Mouse (Mus musculus) liver, embryonic 11.5 days (tissue): ENCODE results near the gene Mcm3. TPM values are rescaled to one million over a fixed set of nuclear protein-coding genes. Genes with fewer than 3 reads are reported as not detected.
"Not testable (repeated sequence)": the region's sequence is repeated elsewhere in the genome, so short reads cannot be mapped to it uniquely, and the experiment has no call there.

Experiments used
- ATAC-seq: fragments of 200-750 bp; cut with Nextera tagmentation; replicated peaks from 2 replicates; pipeline ENCODE4 v1.8.0; 2017; ENCODE audit warnings: moderate number of reproducible peaks, mild to moderate bottlenecking, moderate TSS enrichment, moderate library complexity; ENCODE audit not compliant: low FRiP score
- DNase-seq: peaks from one replicate; pipeline ENCODE4 v3.0.0-alpha.2; 2017; ENCODE audit warnings: low spot score
- H3K27ac ChIP-seq: fragments of 300-500 bp; sonication (generic); 2 replicates; pipeline ENCODE4 v1.5.1; 2014; ENCODE audit warnings: mild to moderate bottlenecking, low read depth, low read length, control low read depth
- H3K27me3 ChIP-seq: fragments of 300-500 bp; sonication (generic); replicated peaks from 2 replicates; pipeline ENCODE4 v1.6.1; 2014; ENCODE audit warnings: low read length, mixed read lengths; ENCODE audit not compliant: control insufficient read depth, insufficient read depth
- H3K36me3 ChIP-seq: fragments of 300-500 bp; sonication (generic); 2 replicates; pipeline ENCODE4 v1.6.1; 2014; ENCODE audit warnings: mild to moderate bottlenecking, low read length, moderate library complexity, mixed read lengths; ENCODE audit not compliant: control insufficient read depth, insufficient read depth
- H3K4me1 ChIP-seq: fragments of 300-500 bp; sonication (generic); replicated peaks from 2 replicates; pipeline ENCODE4 v1.6.1; 2014; ENCODE audit warnings: low read length, mixed read lengths; ENCODE audit not compliant: control insufficient read depth, insufficient read depth
- H3K4me2 ChIP-seq: fragments of 300-500 bp; sonication (generic); 2 replicates; pipeline ENCODE4 v1.6.1; 2014; ENCODE audit warnings: mild to moderate bottlenecking, control low read depth, moderate library complexity
- H3K4me3 ChIP-seq: fragments of 300-500 bp; sonication (generic); 2 replicates; pipeline ENCODE4 v1.5.1; 2014; ENCODE audit warnings: low read depth, low read length, control low read depth
- H3K9ac ChIP-seq: fragments of 300-500 bp; sonication (generic); 2 replicates; pipeline ENCODE4 v1.6.1; 2014; ENCODE audit warnings: low read depth, low read length, control low read depth
- H3K9me3 ChIP-seq: fragments of 300-500 bp; sonication (generic); 2 replicates; pipeline ENCODE4 v1.6.1; 2016; ENCODE audit warnings: low read length, inconsistent platforms, mixed read lengths; ENCODE audit not compliant: control insufficient read depth
- whole genome bisulfite sequencing: fragments of 180-500 bp; shearing (Covaris S2); extraction: QIAGEN DNeasy Blood & Tissue Kit; methylation state at CpG from one replicate; pipeline ENCODE4 v1.1.7; 2014; 5-methylcytosine and 5-hydroxymethylcytosine counted together
- polyA plus RNA-seq: library from polyadenylated mRNA; unstranded; fragments of >200 nt; fragmentation: Nextera tagmentation; extraction: Ambion mirVana; gene quantifications from 2 replicates; pipeline ENCODE4 v1.2.1, GENCODE M21; 2014

Gene Mcm3
- polyA plus RNA-seq, 1 experiment from 2014 or later = 311 TPM

GRCm38 (mm10) chr1:20790517-20790916, 29.6 kb downstream of the Mcm3 start, which contains the start of gene Il17f:
TSS of gene Il17f (minus strand) at chr1:20790617.
- not testable (repeated sequence) for H3K4me1 ChIP-seq, ATAC-seq, H3K27ac ChIP-seq, H3K36me3 ChIP-seq, H3K4me3 ChIP-seq, H3K27me3 ChIP-seq, H3K9me3 ChIP-seq, DNase-seq, H3K4me2 ChIP-seq, H3K9ac ChIP-seq
- WGBS = 75% methylated on average over 1 of the region's 1 CpGs

GRCm38 (mm10) chr1:20788419-20788818, 31.7 kb downstream of the Mcm3 start:
- no peak for ATAC-seq

DNA sequence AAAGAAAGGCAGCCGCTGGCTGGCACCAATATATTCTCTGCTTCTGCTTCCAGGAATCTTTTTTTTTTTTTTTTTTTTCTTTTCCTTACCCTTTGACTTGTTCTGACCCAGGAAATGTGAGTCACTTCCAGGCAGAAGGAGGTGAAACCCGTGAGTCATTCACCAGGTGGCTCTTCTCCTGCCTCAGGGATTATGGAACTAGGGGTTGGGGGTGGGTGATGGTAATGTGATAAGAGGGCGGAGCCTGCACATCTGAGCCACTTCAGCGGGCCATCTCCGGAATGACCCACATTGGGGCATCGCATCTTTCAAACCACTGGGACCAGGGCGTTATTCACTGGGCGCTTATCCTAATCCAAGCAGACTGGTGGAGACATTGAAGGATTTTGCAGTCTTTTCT, 33.1 kb downstream of the Mcm3 start:
- ATAC-seq (no peak), DNase-seq (no peak)
- Histone ChIP-seq H3K9ac (no peak overlapping the region), H3K27me3 (no peaks in the 10 kb centered on the region), H3K36me3 (no peaks in the 10 kb centered on the region), H3K27ac (no peak overlapping the region), H3K4me3 (no peak overlapping the region), H3K4me2 (no peak overlapping the region), H3K9me3 (no peaks in the 10 kb centered on the region), H3K4me1 (no peaks in the 10 kb centered on the region)
- WGBS = 44% methylated on average over 8 of the region's 8 CpGs

More at GRCm38 (mm10) chr1:20788419-20788818, 31.7 kb downstream of the Mcm3 start:
- no peak for DNase-seq
- no peaks in the 10 kb centered on the region for H3K4me1 ChIP-seq
- no peaks in the 10 kb centered on the region for H3K9me3 ChIP-seq
- H3K9ac ChIP-seq = no peak overlapping the region
- no peak overlapping the region for H3K4me3 ChIP-seq
- WGBS = 47% methylated on average over 10 of the region's 10 CpGs
- H3K36me3 ChIP-seq = no peaks in the 10 kb centered on the region
- H3K27me3 ChIP-seq = no peaks in the 10 kb centered on the region
- no peak overlapping the region for H3K4me2 ChIP-seq
- no peak overlapping the region for H3K27ac ChIP-seq

- Histone ChIP-seq H3K27ac (no peak overlapping the region), H3K4me2 (no peak overlapping the region), H3K9ac (no peak overlapping the region), H3K4me1 (no peaks in the 10 kb centered on the region), H3K9me3 (no peaks in the 10 kb centered on the region), H3K4me3 (no peak overlapping the region), H3K27me3 (no peaks in the 10 kb centered on the region), H3K36me3 (no peaks in the 10 kb centered on the region)
- 63% methylated on average over 2 of the region's 2 CpGs for WGBS
- no peak for DNase-seq
- no peak for ATAC-seq
These were observed 41.7 kb downstream of the Mcm3 start for GRCm38 (mm10) chr1:20778366-20778765.

DNA sequence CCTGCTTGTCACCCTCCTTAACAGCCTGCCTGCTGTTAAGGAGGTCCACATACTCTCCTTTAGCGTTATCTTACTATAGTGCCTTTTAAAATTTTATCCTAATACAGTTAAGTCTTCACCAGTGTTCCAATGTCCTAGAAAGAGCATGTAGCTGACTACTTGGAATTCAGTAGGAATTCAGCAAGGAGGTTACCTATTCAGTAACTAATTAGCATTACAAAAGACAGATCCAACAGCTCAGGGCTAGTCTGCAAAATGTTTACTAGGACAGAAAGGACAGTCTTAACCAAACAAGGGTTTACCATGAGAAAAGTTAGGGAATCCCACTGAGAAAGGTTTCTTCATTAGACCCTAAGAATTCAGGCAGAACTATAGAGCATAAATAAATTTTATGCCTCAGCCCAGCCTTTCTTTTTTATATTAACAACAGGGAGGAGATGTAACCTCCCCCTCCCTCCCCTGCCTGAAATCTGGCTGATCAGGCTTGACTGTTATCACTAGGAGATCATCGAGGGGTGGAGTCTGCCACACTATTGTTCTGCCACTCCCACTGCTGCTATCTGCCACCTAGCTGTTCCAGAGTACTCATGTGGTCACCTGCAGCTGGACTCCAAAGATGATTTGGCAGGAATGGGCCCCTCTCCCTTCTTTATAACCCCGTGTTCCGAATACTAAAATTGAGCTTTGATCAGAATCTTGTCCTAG, 45.9 kb downstream of the Mcm3 start:
- not testable (repeated sequence) for H3K9me3 ChIP-seq, DNase-seq, H3K4me1 ChIP-seq, H3K27me3 ChIP-seq, H3K9ac ChIP-seq, H3K36me3 ChIP-seq, H3K4me3 ChIP-seq, H3K4me2 ChIP-seq, ATAC-seq, H3K27ac ChIP-seq
- whole genome bisulfite sequencing = 81% methylated on average over 4 of the region's 4 CpGs

DNA sequence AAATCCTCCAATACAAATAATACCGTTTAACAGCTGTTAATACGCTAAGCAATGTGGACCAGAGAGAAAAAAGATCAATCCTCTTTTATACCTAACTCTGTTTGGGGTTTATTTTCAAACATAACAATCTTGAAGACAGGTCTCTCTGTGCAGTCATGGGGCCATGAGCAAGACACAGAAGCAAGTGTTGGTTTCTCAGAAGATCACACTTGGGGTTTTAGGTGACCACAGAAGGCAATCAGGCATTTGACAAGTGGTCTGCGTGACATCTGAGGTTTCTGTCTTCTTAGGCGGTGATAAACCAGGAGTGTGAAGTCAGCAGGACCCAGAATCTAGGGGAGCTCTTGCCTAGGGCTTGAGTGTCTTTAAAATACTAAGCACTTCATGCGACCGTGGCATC, 53.6 kb downstream of the Mcm3 start:
- no peak for DNase-seq
- 65% methylated on average over 6 of the region's 6 CpGs for WGBS
- no peaks in the 10 kb centered on the region for H3K36me3 ChIP-seq
- ATAC-seq = no peak
- H3K4me1 ChIP-seq = no peaks in the 10 kb centered on the region
- no peaks in the 10 kb centered on the region for H3K27me3 ChIP-seq
- no peak overlapping the region for H3K27ac ChIP-seq
- no peak overlapping the region for H3K9ac ChIP-seq
- H3K4me2 ChIP-seq = no peak overlapping the region
- no peak overlapping the region for H3K4me3 ChIP-seq
- H3K9me3 ChIP-seq = no peaks in the 10 kb centered on the region

- Histone ChIP-seq H3K27me3 (no peaks in the 10 kb centered on the region), H3K4me3 (no peak overlapping the region), H3K9ac (no peak overlapping the region), H3K4me1 (no peaks in the 10 kb centered on the region), H3K36me3 (no peaks in the 10 kb centered on the region), H3K4me2 (no peak overlapping the region), H3K27ac (no peak overlapping the region), H3K9me3 (no peaks in the 10 kb centered on the region)
- no peak for DNase-seq
- 79% methylated on average over 4 of the region's 4 CpGs for WGBS
- no peak for ATAC-seq
These were observed 58.7 kb downstream of the Mcm3 start for GRCm38 (mm10) chr1:20761411-20761810.

DNA sequence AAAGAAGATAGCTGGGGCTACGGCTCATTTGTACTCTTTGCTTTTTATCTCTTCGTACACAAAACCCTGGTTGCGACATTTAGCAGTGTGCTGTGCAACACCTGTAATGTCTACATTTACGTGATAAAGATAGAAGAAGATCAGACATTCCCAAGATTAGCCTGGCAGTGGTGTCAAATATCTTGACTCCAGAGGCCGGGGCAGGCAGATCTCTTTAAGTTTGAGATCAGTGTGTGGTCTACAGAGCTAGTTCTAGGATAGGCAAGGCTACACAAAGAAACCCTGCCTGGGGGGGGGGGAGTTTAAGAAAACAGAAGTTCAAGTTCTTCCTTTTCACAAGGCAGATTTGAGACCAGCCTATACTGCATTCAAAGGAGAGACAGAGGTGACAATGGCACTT, 59.8 kb downstream of the Mcm3 start:
- WGBS = 64% methylated on average over 5 of the region's 5 CpGs

DNA sequence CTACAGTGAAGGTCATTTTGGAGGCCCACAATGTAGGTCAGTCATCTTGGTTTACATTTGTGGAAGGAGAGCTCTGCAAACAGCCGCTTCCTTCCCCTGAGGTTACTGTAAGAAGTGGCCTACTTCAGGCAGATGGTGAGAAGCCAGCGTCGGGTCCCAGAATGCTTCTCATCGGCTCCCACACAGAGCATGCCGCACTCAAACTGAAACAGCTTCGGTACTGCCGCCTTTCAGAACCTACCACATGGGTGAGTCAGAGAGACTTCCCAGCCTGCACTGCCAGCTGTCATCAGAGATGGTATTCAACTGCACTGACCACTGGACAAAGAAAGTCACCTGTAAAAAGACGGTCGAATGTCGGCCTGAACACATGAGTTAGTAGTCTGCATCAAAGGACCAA, 60.3 kb downstream of the Mcm3 start:
- DNase-seq (no peak), ATAC-seq (no peak)
- H3K27ac ChIP-seq = no peak overlapping the region
- H3K4me2 ChIP-seq = no peak overlapping the region
- no peaks in the 10 kb centered on the region for H3K36me3 ChIP-seq
- no peaks in the 10 kb centered on the region for H3K27me3 ChIP-seq
- no peak overlapping the region for H3K4me3 ChIP-seq
- no peaks in the 10 kb centered on the region for H3K9me3 ChIP-seq
- no peak overlapping the region for H3K9ac ChIP-seq
- WGBS = 80% methylated on average over 10 of the region's 10 CpGs
- no peaks in the 10 kb centered on the region for H3K4me1 ChIP-seq

More for the DNA sequence above, 59.8 kb downstream of the Mcm3 start:
- Histone ChIP-seq H3K9me3 (no peaks in the 10 kb centered on the region), H3K4me2 (no peak overlapping the region), H3K36me3 (no peaks in the 10 kb centered on the region), H3K27ac (no peak overlapping the region), H3K27me3 (no peaks in the 10 kb centered on the region), H3K9ac (no peak overlapping the region), H3K4me1 (no peaks in the 10 kb centered on the region), H3K4me3 (no peak overlapping the region)
- no peak for DNase-seq
- no peak for ATAC-seq
